Mouse (Mus musculus): ENCODE results near the gene Golm1. TPM values are rescaled to one million over a fixed set of nuclear protein-coding genes. Genes with fewer than 3 reads are reported as not detected.
A peak's percentile ranks its signal among the peaks of the same experiment; 100 is the strongest.

Gene Golm1
- polyA plus RNA-seq, 1 experiment, result 6.6 TPM

DNA sequence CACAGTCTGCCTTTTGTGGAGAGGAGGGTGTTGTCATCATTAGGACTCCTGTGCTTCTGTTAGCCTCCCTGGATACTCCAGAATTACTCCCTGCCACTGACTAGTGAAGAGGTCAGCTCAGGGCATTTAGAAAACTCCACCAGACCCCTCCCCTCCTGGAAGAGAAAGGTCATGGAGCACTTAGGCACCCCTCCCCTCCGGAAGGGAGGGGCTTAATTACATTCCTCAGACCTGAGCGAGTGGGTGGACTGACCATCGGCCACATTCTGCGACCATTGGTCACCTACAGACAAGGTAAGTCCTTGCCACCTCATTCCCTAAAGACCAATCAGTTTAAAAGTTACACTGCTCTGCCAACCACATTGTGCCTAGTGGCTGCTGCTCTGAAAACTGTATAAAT lies 3.7 kb upstream of the Golm1 start:
- H3K27ac ChIP-seq (ENCODE audit: insufficient read depth, low read length), result no peak overlapping the region
- no peak for DNase-seq (ENCODE audit: low read depth in 1 of 2, low spot score in 2 of 2)
- peaks cover 2% of the 10 kb centered on the region; the same call in 1 of the 2 replicates for H3K27me3 ChIP-seq (ENCODE audit: control insufficient read depth, insufficient read depth, low read length)
- H3K4me3 ChIP-seq (ENCODE audit: extremely low read depth, insufficient read depth, insufficient read length), result no peak overlapping the region
- 79% methylated on average over 4 of the region's 4 CpGs for WGBS
- no peaks in the 10 kb centered on the region for H3K36me3 ChIP-seq (ENCODE audit: control insufficient read depth, insufficient read depth, low read length)
- TF ChIP-seq CTCF (IDR thresholded peaks at IDR 0.05; ENCODE audit: extremely low read depth, insufficient read depth, insufficient read length, insufficient replicate concordance) (no peak), POLR2A (IDR thresholded peaks at IDR 0.05; ENCODE audit: low read depth, low read length) (no peak)
- H3K4me1 ChIP-seq (ENCODE audit: control insufficient read depth, insufficient read depth, insufficient read length), result no peaks in the 10 kb centered on the region; the same call in 1 of the 2 replicates

DNA sequence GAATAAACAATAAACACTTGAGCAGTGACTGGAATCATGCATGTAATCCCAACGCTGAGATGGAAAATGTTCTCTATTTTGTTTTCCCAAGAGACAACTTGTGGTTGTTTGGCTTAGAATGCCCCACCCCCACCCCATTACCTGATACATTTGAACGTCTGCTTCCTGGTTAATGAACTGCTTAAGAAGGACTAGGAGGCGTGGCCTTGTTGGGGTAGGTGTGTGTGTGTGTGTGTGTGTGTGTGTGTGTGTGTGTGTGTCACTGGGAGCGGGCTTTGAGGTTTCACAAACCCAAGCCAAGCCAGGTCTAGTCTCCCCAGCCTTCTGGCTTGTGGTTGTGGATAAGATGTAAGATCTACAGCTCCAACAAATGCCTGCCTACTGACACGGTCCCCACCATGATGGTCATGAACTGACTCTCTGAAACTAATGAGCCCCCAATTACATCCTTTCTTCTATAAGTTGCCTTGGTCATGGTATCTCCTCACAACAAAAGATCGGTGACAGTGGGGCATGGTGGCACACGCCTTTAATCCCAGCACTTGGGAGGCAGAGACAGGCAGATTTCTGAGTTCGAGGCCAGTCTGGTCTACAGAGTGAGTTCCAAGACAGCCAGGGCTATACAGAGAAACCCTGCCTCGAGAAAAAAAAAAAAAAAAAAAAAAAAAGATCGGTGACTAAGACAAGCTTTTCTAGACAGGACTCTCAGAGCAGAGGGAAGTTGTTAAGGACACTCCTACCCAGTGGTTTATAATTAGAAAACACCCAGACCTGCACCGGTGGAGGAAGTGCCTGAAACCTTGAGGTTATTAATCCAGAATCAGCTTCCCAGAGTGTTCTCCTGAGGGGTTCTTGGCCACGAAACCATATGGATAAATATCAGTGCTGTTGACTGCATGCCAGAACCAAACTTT lies 962 bp upstream of the Golm1 start:
- Histone ChIP-seq H3K36me3 (ENCODE audit: control insufficient read depth, insufficient read depth, low read length) (no peaks in the 10 kb centered on the region), H3K27ac (ENCODE audit: insufficient read depth, low read length) (no peak overlapping the region), H3K4me1 (ENCODE audit: control insufficient read depth, insufficient read depth, insufficient read length) (peaks cover 3% of the 10 kb centered on the region), H3K4me3 (ENCODE audit: extremely low read depth, insufficient read depth, insufficient read length) (no peak overlapping the region), H3K27me3 (ENCODE audit: control insufficient read depth, insufficient read depth, low read length) (peaks cover 2% of the 10 kb centered on the region; the same call in 1 of the 2 replicates)
- DNase-seq (ENCODE audit: low read depth in 1 of 2, low spot score in 2 of 2), result no peak
- WGBS, result 50% methylated on average over 12 of the region's 12 CpGs
- no peak for TF ChIP-seq CTCF (IDR thresholded peaks at IDR 0.05; ENCODE audit: extremely low read depth, insufficient read depth, insufficient read length, insufficient replicate concordance)
- no peak for TF ChIP-seq POLR2A (IDR thresholded peaks at IDR 0.05; ENCODE audit: low read depth, low read length)

DNA sequence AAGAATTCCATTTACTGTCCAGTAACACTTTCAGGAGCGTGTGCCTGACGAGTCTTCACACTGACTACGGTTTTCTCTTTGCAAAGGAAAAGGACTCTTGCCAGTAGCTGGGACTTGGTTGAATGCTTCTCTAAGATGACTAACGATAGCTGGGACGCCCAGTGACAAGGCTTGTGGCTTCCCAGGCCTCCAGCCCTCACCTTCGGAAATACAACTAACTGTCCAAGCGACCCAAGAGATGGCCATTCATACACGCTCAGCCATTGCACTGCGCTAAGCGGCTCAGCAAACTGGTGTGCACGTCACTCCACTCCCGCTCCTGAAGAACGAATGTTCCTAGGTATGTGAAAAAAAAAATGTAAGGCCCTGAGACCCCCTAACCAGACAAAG lies 855 bp downstream of the Golm1 start:
- Histone ChIP-seq H3K27ac (ENCODE audit: insufficient read depth, low read length) (no peak overlapping the region; the same call in 1 of the 2 replicates), H3K4me1 (ENCODE audit: control insufficient read depth, insufficient read depth, insufficient read length) (peaks cover 3% of the 10 kb centered on the region), H3K27me3 (ENCODE audit: control insufficient read depth, insufficient read depth, low read length) (peaks cover 2% of the 10 kb centered on the region; the same call in 1 of the 2 replicates), H3K4me3 (ENCODE audit: extremely low read depth, insufficient read depth, insufficient read length) (peak overlapping the region; percentile 86), H3K36me3 (ENCODE audit: control insufficient read depth, insufficient read depth, low read length) (no peaks in the 10 kb centered on the region)
- WGBS, result 5% methylated on average over 13 of the region's 13 CpGs
- TF ChIP-seq POLR2A (IDR thresholded peaks at IDR 0.05; ENCODE audit: low read depth, low read length) (no peak), CTCF (IDR thresholded peaks at IDR 0.05; ENCODE audit: extremely low read depth, insufficient read depth, insufficient read length, insufficient replicate concordance) (no peak)
- no peak for DNase-seq (ENCODE audit: low read depth in 1 of 2, low spot score in 2 of 2)

DNA sequence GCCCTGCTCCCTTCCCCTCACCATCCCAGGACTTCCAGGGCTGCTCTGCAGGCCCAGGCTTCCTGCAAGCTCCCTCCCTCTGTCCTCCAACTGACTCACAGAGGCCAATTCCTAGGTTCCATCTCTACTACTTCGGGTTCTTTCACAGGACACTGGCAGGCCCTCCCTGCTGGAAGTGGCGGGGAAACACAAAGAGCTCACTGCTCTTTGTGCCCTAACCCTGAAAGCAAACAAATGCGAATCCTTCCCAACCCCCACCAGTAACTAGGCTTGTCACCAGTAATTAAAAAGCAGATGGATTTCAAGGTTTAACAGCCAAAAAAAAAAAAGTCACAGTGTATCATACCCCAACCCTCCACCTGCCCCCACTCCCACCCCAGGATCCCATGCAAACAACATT lies 1.4 kb downstream of the Golm1 start:
- no peak for DNase-seq (ENCODE audit: low read depth in 1 of 2, low spot score in 2 of 2)
- H3K27ac ChIP-seq (ENCODE audit: insufficient read depth, low read length), result no peak overlapping the region
- H3K36me3 ChIP-seq (ENCODE audit: control insufficient read depth, insufficient read depth, low read length), result no peaks in the 10 kb centered on the region
- H3K4me1 ChIP-seq (ENCODE audit: control insufficient read depth, insufficient read depth, insufficient read length), result peaks cover 3% of the 10 kb centered on the region
- peaks cover 2% of the 10 kb centered on the region; the same call in 1 of the 2 replicates for H3K27me3 ChIP-seq (ENCODE audit: control insufficient read depth, insufficient read depth, low read length)
- TF ChIP-seq POLR2A (IDR thresholded peaks at IDR 0.05; ENCODE audit: low read depth, low read length), result no peak
- no peak for TF ChIP-seq CTCF (IDR thresholded peaks at IDR 0.05; ENCODE audit: extremely low read depth, insufficient read depth, insufficient read length, insufficient replicate concordance)
- H3K4me3 ChIP-seq (ENCODE audit: extremely low read depth, insufficient read depth, insufficient read length), result no peak overlapping the region; the same call in none of the 2 replicates
- WGBS, result 55% methylated on average over 3 of the region's 3 CpGs

DNA sequence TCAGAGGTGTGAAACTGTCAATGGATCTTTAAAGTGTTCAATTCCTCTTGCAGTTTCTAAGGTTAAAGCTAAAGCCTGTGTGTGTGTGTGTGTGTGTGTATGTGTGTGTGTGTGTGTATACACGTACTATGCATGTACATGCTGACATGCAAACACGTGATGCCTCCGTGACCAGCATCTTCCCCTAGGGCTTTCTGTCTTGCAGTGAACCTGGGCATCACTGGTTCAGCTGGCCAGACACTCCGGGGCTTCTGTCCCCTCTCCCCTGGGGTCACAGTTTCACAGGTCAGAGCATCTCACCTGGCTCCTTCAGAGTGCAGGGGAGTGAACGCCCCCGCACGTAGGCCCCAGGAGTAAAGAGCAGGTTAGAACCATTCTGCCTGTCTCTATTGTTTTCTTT lies 2.0 kb downstream of the Golm1 start:
- 91% methylated on average over 7 of the region's 7 CpGs for WGBS
- Histone ChIP-seq H3K4me1 (ENCODE audit: control insufficient read depth, insufficient read depth, insufficient read length) (peaks cover 3% of the 10 kb centered on the region), H3K36me3 (ENCODE audit: control insufficient read depth, insufficient read depth, low read length) (no peaks in the 10 kb centered on the region), H3K27ac (ENCODE audit: insufficient read depth, low read length) (no peak overlapping the region), H3K4me3 (ENCODE audit: extremely low read depth, insufficient read depth, insufficient read length) (no peak overlapping the region), H3K27me3 (ENCODE audit: control insufficient read depth, insufficient read depth, low read length) (peaks cover 2% of the 10 kb centered on the region; the same call in 1 of the 2 replicates)
- DNase-seq (ENCODE audit: low read depth in 1 of 2, low spot score in 2 of 2), result no peak
- TF ChIP-seq POLR2A (IDR thresholded peaks at IDR 0.05; ENCODE audit: low read depth, low read length) (no peak), CTCF (IDR thresholded peaks at IDR 0.05; ENCODE audit: extremely low read depth, insufficient read depth, insufficient read length, insufficient replicate concordance) (no peak)

DNA sequence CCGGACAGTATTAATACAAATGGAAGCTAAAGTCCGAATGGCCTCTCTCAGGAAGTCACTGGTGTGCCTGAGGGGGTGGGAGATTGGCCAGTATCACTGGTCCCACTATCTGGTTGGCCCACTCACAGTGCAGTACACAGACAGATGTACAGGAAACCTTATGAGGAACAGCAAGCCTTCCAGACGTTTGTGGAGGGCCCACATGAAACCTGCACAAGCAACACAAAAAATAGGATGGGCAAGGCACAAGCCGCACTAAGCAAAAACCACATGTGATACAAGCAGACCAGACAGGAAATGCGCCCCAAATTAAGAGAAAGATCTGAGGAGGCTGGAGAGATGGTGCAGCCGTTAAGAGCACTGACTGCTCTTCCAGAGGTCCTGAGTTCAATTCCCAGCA lies 3.4 kb downstream of the Golm1 start:
- WGBS, result 16% methylated on average over 6 of the region's 6 CpGs
- peaks cover 8% of the 10 kb centered on the region for H3K4me1 ChIP-seq (ENCODE audit: control insufficient read depth, insufficient read depth, insufficient read length)
- DNase-seq (ENCODE audit: low read depth in 1 of 2, low spot score in 2 of 2), result peak in 1 of 2 experiments; percentile 17
- no peak overlapping the region for H3K4me3 ChIP-seq (ENCODE audit: extremely low read depth, insufficient read depth, insufficient read length)
- TF ChIP-seq POLR2A (IDR thresholded peaks at IDR 0.05; ENCODE audit: low read depth, low read length), result no peak
- TF ChIP-seq CTCF (IDR thresholded peaks at IDR 0.05; ENCODE audit: extremely low read depth, insufficient read depth, insufficient read length, insufficient replicate concordance), result no peak
- H3K27me3 ChIP-seq (ENCODE audit: control insufficient read depth, insufficient read depth, low read length), result peaks cover 2% of the 10 kb centered on the region; the same call in 1 of the 2 replicates
- peak overlapping the region; percentile 28; the same call in 1 of the 2 replicates for H3K27ac ChIP-seq (ENCODE audit: insufficient read depth, low read length)
- no peaks in the 10 kb centered on the region for H3K36me3 ChIP-seq (ENCODE audit: control insufficient read depth, insufficient read depth, low read length)

DNA sequence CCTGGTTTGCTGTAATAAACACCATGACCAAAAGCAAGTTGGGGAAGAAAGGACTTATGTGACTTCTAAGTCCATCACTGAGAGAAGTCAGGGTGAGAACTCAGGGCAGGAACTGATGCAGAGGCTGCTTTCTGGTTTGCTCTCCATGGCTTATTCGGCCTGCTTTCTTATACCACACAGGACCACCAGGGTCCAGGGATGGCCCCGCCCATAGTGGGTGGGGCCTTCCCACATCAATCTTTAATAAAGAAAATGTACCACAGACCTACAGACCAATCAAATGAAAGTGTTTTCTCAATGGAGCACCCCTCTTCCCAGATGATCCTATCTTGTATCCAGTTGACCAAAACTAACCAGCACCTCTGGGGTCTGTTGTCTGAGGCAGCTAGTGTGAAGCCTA lies 4.1 kb downstream of the Golm1 start:
- 78% methylated on average over 2 of the region's 2 CpGs for WGBS
- H3K36me3 ChIP-seq (ENCODE audit: control insufficient read depth, insufficient read depth, low read length), result no peaks in the 10 kb centered on the region
- TF ChIP-seq POLR2A (IDR thresholded peaks at IDR 0.05; ENCODE audit: low read depth, low read length) (no peak), CTCF (IDR thresholded peaks at IDR 0.05; ENCODE audit: extremely low read depth, insufficient read depth, insufficient read length, insufficient replicate concordance) (no peak)
- peaks cover 9% of the 10 kb centered on the region for H3K4me1 ChIP-seq (ENCODE audit: control insufficient read depth, insufficient read depth, insufficient read length)
- peaks cover 2% of the 10 kb centered on the region; the same call in 1 of the 2 replicates for H3K27me3 ChIP-seq (ENCODE audit: control insufficient read depth, insufficient read depth, low read length)
- H3K27ac ChIP-seq (ENCODE audit: insufficient read depth, low read length), result no peak overlapping the region
- DNase-seq (ENCODE audit: low read depth in 1 of 2, low spot score in 2 of 2), result no peak
- no peak overlapping the region for H3K4me3 ChIP-seq (ENCODE audit: extremely low read depth, insufficient read depth, insufficient read length)

Measured in spleen, adult 2 months (tissue).